Mouse (Mus musculus) heart, adult 2 months (tissue): ENCODE results near the gene Hcar1.

Experiments
- CTCF ChIP-seq: fragments of 200-600 bp; IDR thresholded peaks from 2 replicates; pipeline ENCODE4 v1.8.1; 2022; ENCODE audit warnings: antibody characterized with exemption, mild to moderate bottlenecking, moderate library complexity
- POLR2A ChIP-seq: fragments of 200-500 bp; IDR thresholded peaks from 2 replicates; pipeline ENCODE4 v1.6.1; 2011; ENCODE audit warnings: mild to moderate bottlenecking, low read depth, low read length, control low read depth; ENCODE audit not compliant: insufficient read depth

GRCm38 (mm10) chr5:123884332-123884731 lies 4.5 kb upstream of the Hcar1 start:
- TF ChIP-seq POLR2A (no peak), CTCF (no peak)
